Mouse (Mus musculus) regulatory T cell (primary cell): ENCODE measurements around the gene Dmbt1.
"Not testable (repeated sequence)": the region's sequence is repeated elsewhere in the genome, so short reads cannot be mapped to it uniquely, and the experiment has no call there.

Experiments used
- in situ Hi-C: fragments of 300-600 bp; cut with MboI, MseI; formaldehyde crosslinking; loops from one replicate; pipeline ENCODE4 v1.15.1; 2025; ENCODE audit warnings: high pct_unique_total_duplicates

Gene Dmbt1

DNA sequence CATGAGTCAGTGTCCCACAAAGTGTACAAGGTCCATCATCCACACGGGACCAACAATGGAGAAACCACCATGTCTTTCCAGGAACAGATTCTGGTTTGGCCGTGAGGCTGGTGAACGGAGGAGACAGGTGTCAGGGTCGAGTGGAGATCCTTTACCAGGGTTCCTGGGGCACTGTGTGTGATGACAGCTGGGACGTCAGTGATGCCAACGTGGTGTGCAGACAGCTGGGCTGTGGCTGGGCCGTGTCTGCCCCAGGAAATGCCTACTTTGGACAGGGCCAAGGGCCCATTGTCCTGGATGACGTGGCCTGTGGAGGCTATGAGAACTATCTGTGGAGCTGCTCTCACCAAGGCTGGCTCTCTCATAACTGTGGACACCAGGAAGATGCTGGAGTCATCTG lies 18.0 kb downstream of the Dmbt1 start:
- in situ Hi-C loops = not testable (repeated sequence)

DNA sequence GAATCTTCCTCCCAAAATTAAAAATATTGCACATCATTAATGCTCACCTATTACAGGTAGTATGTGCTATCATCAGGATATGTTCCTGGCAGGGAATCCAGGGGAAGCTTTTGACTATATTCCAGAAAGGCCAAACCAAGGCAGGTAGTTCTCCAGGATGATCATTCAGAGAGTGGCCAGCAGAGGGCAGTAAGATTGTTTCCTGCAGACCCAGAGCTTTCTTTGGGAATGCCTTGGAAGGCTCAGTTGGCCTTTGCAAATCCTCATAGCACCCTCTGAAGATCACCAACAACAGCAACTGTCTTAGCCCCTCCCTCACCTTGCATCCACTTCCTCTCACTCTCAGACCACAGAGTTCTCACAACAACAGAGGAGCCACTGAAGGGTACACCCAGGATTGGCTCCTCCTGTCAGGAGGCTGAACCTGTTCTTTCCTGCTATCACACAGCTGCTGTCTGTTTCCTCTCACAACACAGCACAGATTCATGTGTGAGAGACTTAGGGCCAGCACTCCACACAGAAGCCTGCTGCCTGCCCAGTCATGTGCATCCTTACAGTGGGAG lies 23.0 kb downstream of the Dmbt1 start:
- in situ Hi-C loops = no loop called here

DNA sequence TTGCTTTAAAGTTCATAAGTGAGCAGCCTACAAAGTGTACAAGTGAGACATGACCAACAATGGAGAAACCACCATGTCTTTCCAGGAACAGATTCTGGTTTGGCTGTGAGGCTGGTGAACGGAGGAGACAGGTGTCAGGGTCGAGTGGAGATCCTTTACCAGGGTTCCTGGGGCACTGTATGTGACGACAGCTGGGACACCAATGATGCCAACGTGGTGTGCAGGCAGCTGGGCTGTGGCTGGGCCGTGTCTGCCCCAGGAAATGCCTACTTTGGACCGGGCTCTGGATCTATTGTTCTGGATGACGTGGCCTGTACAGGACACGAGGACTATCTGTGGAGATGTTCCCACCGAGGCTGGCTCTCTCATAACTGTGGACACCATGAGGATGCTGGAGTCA lies 26.1 kb downstream of the Dmbt1 start:
- in situ Hi-C loops = not testable (repeated sequence)

DNA sequence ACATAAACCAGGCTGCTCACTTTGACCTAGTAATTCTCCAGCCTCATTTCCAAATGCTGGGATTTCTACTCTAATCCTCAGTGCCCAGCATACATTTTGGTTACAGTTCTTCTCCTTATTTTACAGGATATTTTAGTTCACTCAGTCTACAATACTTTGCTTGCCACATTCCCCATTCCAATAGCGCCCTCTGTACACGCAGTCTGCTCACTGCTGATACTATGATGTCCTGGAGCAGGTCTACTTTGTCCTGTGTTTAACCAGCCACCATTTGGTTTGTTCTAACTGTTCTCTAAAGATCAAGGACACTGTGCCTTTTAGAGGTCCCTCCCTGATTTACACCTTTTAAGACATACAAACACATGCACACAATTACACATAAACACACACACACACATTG lies 28.0 kb downstream of the Dmbt1 start:
- in situ Hi-C loops = loop anchor here (10.0 kb wide), 1 partner anchor 285 kb away; the partner anchor contains the start of gene Btbd16

DNA sequence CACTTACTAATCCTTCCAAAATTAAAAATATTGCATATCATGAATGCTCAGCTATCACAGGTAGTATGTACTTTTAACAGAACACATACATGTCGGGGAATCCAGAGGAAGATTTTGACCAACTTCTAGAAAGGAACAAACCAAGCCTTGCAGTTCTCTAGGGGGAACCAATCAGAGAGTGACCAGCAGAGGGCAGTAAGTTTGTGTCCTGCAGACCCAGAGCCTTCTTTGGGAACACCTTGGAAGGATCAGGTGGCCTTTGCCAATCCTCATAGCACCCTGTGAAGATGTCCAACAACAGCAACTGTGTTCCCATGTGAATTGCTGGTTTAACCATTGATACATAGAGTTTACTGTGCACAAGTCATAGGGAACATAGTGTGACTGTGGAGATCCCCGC lies 30.7 kb downstream of the Dmbt1 start:
- in situ Hi-C loops = loop anchor here (10.0 kb wide), 1 partner anchor 288 kb away; the partner anchor contains the start of gene Btbd16

DNA sequence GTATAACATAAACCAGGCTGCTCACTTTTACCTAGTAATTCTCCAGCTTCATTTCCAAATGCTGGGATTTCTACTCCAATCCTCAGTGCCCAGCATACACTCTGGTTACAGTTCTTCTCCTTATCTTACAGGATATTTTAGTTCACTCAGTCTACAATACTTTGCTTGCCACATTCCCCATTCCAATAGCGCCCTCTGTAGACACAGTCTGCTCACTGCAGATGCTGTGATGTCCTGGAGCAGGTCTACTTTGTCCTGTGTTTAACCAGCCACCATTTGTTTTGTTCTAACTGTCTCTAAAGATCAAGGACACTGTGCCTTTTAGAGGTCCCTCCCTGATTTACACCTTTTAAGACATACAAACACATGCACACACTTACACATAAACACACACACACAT lies 36.3 kb downstream of the Dmbt1 start:
- in situ Hi-C loops = loop anchor here (10.0 kb wide), 1 partner anchor 293 kb away; the partner anchor contains the start of gene Btbd16

DNA sequence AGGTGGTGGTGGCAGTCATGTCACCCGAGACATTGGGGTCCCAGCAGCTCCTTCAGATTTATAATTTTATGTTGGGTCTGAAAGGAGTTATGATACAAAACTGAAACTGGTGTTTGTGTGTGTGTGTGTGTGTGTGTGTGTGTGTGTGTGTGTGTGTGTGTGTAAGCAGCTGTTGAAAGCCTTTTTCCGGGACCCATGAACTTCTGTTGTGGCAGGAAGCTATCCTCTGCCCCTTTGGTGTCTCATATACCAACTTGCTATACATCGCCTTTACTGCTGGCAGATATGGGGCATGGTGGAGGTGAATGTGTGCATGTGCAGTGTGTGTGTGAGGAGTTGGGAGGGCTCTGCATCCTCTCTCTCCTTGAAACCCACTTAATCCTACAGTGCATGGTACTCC lies 41.6 kb downstream of the Dmbt1 start:
- in situ Hi-C loops = not testable (repeated sequence)

DNA sequence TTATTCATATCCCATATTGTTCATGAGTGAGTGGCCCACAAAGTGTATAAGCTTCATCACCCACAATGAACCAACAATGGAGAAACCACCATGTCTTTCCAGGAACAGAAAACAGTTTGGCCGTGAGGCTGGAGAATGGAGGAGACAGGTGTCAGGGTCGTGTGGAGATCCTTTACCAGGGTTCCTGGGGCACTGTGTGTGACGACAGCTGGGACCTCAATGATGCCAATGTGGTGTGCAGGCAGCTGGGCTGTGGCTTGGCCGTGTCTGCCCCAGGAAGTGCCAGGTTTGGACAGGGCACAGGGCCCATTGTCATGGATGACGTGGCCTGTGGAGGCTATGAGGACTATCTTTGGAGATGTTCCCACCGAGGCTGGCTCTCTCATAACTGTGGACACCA lies 42.2 kb downstream of the Dmbt1 start:
- in situ Hi-C loops = not testable (repeated sequence)

DNA sequence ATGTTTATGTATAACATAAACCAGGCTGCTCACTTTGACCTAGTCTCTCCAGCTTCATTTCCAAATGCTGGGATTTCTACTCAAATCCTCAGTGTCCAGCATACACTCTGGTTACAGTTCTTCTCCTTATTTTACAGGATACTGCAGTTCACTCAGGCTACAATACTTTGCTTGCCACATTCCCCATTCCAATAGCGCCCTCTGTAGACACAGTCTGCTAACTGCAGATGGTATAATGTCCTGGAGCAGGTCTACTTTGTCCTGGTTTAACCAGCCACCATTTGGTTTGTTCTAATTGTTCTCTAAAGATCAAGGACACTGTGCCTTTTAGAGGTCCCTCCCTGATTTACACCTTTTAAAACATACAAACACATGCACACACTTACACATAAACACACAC lies 44.1 kb downstream of the Dmbt1 start:
- in situ Hi-C loops = no loop called here

DNA sequence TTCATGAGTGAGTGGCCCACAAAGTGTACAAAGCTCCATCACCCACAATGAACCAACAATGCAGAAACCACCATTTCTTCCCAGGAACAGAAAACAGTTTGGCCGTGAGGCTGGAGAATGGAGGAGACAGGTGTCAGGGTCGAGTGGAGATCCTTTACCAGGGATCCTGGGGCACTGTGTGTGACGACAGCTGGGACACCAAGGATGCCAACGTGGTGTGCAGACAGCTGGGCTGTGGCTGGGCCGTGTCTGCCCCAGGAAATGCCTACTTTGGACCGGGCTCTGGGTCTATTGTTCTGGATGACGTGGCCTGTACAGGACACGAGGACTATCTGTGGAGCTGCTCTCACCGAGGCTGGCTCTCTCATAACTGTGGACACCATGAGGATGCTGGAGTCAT lies 50.5 kb downstream of the Dmbt1 start:
- in situ Hi-C loops = not testable (repeated sequence)

DNA sequence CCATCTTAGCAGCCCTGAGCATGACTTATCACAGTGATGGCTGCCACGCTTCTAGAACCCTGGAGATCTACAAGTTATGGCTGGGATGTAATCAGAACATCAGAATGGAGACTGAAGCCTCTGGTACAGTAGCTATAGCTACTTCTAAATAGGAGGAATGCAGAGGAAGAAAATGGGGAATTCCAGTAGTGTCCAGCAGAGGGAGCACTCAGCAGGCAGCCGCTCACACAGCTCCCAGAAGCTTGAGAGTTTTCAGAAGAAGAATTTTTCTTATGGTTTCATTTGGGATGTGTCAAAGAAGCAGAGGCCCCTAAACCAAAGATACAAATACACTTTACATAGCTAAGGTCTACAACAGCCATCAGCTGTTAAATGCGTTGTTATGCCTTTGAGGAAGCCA lies 80.6 kb downstream of the Dmbt1 start:
- in situ Hi-C loops = no loop called here

DNA sequence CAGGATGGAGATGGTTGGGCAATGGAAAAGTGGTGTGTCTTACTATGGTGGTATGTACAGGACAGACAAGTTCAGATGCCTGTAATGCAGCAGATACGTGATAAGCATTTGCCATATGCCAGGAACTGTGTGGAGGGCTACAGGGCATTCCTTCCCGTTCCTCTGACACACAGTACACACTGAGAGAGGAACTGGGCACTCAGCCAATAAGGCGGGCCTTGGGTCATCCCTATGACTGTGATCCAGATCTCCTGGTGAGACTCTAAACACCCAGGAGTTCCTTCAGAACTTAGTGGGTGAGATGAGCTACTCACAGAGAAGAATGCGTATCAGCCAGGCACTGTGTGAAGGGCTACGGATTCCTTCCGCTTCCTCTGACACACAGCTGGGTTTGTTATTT lies 81.8 kb downstream of the Dmbt1 start:
- in situ Hi-C loops = no loop called here

DNA sequence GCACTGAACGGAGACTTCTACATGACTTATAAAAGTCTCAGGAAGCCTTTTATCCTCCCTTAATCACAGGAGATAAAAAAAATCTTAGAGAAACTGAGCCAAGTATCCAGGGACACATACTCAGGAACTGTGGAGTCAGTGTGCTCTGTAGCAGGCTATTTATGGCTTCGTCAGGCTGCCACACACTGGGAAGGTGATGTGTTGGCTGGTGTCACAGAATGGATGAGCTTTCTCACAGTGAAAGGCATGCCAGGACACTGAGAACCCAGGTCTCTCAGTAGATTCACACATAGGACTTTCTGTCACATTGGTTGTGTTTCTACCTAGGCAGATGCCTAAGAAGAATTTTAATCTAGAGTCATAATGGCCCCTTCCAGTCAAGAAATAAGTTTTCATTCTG lies 82.6 kb downstream of the Dmbt1 start:
- in situ Hi-C loops = no loop called here

DNA sequence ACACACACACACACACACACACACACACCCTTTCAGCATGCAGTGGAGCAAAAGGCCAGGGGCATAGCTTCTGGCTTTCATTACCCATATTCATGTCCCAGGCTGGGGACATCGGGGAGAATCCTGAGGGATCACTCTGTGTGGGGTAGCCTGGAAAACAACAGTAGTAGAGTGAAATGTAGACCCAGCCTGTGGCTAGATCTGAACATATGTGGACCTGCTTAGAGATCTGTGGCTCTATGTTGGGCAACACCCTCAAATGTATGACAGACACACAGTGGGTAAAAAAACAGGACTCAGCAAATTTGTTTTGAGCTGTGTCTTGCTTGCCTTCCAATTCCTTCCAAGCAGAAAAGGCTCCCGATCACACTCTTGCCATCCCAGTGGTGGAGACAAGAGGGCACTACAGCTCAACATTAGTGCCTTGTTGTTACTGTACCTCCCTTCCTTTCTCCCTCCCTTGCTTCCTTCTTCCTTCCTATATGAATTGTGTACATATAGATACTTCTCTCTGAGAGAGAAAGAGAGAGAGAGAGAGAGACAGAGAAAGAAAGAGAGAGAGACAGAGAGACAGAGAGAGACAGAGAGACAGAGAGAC lies 90.5 kb downstream of the Dmbt1 start:
- in situ Hi-C loops = no loop called here

DNA sequence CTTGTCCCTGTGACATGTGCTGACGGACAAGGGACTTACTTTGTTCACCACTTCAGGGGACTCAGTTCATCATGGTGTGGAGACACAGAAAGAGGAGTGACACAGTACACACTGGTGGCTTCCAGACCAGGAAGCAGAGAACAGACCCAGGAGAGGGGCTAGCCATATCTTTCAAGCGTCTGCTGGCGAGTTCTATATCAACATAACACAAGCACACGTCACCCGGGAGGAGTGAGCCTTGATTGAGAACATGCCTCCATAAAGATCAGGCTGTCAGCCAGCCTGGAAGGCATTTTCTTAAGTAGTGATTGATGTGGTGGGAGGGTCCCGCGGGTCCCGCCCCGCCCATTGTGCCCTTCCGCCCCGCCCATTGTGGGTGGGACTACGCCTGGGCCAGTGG lies 98.2 kb downstream of the Dmbt1 start:
- in situ Hi-C loops = no loop called here

DNA sequence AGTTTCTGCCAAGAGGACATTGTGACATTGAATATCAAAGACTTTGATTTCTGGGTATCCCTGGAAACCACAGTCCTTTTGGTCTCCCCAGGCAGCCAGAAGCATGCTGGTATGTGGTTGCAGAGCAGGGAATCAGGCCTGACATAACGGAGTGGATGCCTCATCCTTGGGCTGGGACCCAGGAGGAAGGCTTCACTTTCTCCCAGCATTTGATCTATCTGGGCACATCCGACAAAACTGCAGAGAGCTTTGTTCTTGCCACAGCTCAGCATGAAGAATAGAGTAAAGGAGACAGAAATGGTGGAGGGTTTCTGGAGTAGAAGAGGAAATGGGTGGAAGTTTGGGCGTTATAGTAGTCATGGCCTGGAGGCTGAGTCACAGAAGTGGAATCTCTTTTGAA lies 101.3 kb downstream of the Dmbt1 start:
- in situ Hi-C loops = no loop called here

DNA sequence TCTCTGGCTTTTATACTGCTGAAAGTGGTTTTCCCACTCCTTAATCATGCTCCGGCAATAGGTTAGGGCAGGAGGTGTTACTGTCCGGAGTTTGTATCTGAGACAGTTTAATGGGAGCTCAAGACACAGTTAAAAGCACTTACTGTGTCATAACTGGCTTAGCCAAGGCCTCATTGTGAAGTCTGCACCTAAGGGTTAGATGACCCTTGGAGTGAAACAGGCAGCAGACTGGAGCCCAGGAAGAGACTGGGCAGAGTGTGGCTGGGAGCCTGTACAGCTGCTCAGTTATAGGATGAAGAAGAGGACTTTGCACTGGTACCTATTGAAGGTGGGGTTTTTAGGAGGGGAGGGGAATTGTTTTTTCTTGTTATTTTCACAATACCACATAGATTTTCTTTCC lies 114.4 kb downstream of the Dmbt1 start, which contains the start of gene 4933402N03Rik:
4933402N03Rik (minus strand) TSS at position 101 of the 400 bp plus-strand sequence.
- in situ Hi-C loops = no loop called here

DNA sequence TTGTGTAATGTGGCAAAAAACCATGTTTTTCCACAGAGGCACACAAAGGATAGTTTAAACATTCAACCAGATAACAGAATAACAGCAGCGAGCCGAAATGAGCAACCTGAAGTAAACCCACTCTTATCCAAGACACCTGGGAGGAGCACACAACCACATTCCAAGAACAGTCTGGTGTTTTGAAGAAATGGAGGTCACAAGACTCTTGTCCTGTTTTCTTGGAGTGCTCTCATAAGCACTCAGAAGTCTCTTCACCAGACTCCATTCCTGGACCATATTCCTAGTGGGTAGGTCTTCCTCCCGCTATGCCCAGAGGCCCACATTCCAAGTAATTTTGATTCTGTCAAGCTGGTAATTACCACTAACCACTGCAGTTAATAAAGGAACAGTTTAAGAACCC lies 118.3 kb downstream of the Dmbt1 start:
- in situ Hi-C loops = no loop called here

DNA sequence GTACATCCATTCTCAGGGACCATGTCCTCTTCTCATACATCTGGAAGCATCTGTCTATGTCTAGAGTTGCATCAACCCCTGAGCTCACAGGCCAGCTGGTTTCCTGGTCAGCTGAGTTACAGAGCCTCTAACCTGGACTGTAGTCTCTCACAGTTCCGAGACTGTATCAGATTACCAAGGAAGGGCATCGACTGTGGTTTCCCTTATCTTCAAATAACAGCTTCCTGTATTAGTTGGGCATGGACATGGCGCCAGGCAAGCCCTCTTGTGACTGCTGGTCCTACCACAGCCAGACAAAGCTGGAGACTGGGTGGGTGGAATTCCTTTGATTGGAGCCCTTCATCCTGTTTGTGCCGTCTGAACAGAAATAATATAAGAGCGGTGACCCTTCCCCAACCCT lies 121.2 kb downstream of the Dmbt1 start:
- in situ Hi-C loops = no loop called here

DNA sequence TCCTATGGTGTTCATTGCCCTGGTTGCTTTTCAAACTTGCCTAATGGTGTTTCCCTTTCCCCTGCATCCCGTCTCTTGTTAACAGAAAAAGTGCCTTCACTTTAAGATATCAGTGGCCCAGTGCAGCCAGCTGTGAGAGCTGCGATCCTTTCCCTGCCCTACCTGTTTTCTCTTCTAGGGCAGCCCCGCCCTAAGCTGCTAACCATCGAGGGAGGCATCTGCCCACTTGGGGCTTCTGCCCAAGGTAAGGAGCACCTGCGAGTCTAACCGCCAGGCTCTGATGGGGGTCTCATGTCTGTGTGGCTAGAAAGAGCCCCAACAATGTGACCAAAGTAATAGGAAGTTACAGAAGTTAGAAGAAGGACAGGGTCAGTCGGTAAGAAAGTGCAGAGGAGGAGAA lies 130.4 kb downstream of the Dmbt1 start:
- in situ Hi-C loops = no loop called here

DNA sequence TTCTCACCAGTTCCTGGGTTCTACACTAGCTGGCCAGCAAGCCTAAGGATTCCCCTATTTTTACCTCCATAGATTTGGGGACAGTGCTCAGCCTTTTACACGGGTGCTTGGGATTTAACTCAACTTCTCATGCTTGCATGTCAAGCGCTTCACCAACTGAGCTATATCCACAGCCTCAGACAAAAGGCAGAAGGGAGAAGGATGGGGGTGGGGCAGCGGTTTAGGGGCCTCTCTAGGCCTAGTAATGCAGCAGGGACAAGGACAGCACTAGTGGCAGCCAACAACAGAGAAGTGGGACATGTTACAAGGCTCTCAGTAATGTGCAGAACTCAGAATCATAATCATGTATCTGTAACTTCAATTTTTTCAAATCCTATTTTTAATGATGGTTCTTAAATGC lies 135.9 kb downstream of the Dmbt1 start:
- in situ Hi-C loops = no loop called here

DNA sequence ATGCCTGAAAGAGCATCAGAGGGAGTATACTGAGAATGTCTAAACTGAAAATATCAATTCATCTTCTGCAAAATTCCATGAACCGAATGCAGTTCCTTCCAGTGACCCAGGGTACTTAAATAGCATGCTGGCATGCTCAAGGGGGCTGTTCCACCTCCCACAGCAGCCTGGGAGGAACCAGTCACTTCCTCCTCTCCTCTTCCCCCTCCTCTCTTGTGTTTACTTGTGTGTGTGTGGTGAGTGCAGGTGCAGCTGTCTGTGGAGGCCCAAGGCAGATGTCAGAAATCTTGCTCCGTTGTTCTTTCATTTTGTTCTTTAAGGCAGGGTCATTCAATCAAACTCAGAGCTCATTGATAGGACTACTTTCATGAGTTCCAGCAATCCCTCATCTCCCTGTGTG lies 137.2 kb downstream of the Dmbt1 start:
- in situ Hi-C loops = no loop called here
